Mouse (Mus musculus): ENCODE results near the gene Vill. TPM values are rescaled to one million over a fixed set of nuclear protein-coding genes. Genes with fewer than 3 reads are reported as not detected.

The Vill gene
- 3.9 TPM for polyA plus RNA-seq (2015; fragmentation: Illumina TruSeq; extraction: RNeasy Lipid Tissue Mini Kit (QIAGEN cat#74804); ENCODE audit: insufficient read depth, low read depth, low replicate concordance)

GRCm38 (mm10) chr9:119052154-119052944 lies at the start of gene Vill:
Gene Vill, plus strand, starts transcription at chr9:119052778.

GRCm38 (mm10) chr9:119093419-119094295 lies 41.1 kb downstream of the Vill start, which contains the start of gene Plcd1:
Gene Plcd1, minus strand, starts transcription at chr9:119093502.

DNA sequence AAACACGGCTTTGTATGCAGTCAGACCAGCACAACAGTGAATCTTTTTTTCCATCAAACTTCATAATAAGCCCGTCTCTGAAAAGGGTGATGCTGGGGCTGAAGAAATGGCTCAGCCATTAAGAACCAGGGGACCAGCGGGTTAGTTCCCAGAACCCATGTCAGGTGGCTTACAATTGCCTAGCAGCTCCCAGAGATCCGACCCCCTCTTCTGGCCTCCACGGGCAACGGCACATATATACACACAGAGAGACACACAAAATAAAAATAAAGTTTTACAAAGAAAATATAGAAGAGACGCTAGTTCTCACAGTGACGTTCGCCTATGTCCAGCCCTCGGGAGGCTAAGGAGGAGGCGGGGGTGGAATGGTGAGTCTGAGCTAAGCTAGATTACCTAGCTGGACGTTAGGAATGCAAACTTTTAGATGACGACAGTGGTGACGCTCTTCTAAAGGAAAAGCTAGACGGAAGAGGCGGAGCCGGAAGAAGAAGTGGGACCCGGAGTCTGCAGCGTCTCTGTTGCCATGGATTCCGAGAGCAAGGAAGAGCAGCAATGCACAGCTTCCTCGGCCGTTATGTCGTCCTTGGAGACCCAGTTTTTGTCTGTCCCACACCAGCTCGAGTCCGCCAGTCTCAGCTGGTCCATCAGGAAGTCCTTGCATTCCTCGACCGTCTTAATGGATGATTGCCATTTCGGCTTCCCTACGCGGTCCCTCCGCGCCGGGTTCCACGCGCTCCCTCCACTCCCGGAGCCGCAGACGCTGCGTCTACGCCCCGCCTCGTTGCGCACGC lies 49.6 kb downstream of the Vill start, which contains the start of gene Dlec1:
Gene Dlec1 (plus strand): TSS at position 487 of the 791 bp plus-strand sequence.

Other genes starting within 250 kb of the Vill start
- gene Ctdspl, start 126.3 kb upstream of the Vill start, polyA plus RNA-seq (2015; fragmentation: Illumina TruSeq; extraction: RNeasy Lipid Tissue Mini Kit (QIAGEN cat#74804); ENCODE audit: insufficient read depth, low read depth, low replicate concordance), result 7.4 TPM
- 7.4 TPM for gene Plcd1, start 40.7 kb downstream of the Vill start, polyA plus RNA-seq (2015; fragmentation: Illumina TruSeq; extraction: RNeasy Lipid Tissue Mini Kit (QIAGEN cat#74804); ENCODE audit: insufficient read depth, low read depth, low replicate concordance)
- gene Dlec1, start 49.7 kb downstream of the Vill start, polyA plus RNA-seq (2015; fragmentation: Illumina TruSeq; extraction: RNeasy Lipid Tissue Mini Kit (QIAGEN cat#74804); ENCODE audit: insufficient read depth, low read depth, low replicate concordance), result 0.66 TPM
- gene Acaa1b, start 104.3 kb downstream of the Vill start, polyA plus RNA-seq (2015; fragmentation: Illumina TruSeq; extraction: RNeasy Lipid Tissue Mini Kit (QIAGEN cat#74804); ENCODE audit: insufficient read depth, low read depth, low replicate concordance), result 0.63 TPM
- not detected for gene Gm47289, start 106.4 kb downstream of the Vill start, polyA plus RNA-seq (2015; fragmentation: Illumina TruSeq; extraction: RNeasy Lipid Tissue Mini Kit (QIAGEN cat#74804); ENCODE audit: insufficient read depth, low read depth, low replicate concordance)
- not detected for gene Slc22a13, start 156.3 kb downstream of the Vill start, polyA plus RNA-seq (2015; fragmentation: Illumina TruSeq; extraction: RNeasy Lipid Tissue Mini Kit (QIAGEN cat#74804); ENCODE audit: insufficient read depth, low read depth, low replicate concordance)